Mouse (Mus musculus): ENCODE measurements around the gene Spns1. TPM values are rescaled to one million over a fixed set of nuclear protein-coding genes. Genes with fewer than 3 reads are reported as not detected.
"Not testable (repeated sequence)": the region's sequence is repeated elsewhere in the genome, so short reads cannot be mapped to it uniquely, and the experiment has no call there.

Spns1 gene
- polyA plus RNA-seq, 1 experiment from 2014 or later = 80.1 TPM

DNA sequence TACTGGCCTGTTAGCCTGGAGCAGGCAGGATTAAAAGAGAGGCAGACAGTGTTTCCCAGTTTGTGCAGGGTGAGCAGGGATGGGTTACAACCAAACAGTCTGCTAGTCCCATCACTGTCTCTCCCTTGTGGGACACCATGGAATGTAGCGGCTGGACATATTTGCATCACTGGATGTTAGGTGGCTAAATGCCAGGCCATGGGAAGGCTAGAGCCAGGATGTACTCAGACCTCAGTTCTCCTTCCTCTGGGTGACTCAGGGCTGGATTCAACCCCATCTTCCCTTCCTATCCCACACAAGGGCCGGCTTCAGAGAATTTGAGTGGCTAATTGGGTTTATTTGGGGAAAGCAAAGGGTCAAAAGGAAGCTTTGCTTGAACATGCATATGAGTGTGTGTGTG is 31.4 kb upstream of the Spns1 start:
- Histone ChIP-seq H3K27me3 (replicated peaks; ENCODE audit: control insufficient read depth, insufficient read depth, low read length) (no peaks in the 10 kb centered on the region; the same call in 1 of the 2 replicates), H3K4me3 (replicated peaks; ENCODE audit: low read length) (no peak overlapping the region), H3K4me2 (ENCODE audit: low read length) (no peak overlapping the region), H3K9me3 (ENCODE audit: control insufficient read depth, low read length) (no peaks in the 10 kb centered on the region), H3K4me1 (replicated peaks; ENCODE audit: control insufficient read depth, insufficient read depth, low read length) (no peaks in the 10 kb centered on the region), H3K9ac (replicated peaks; ENCODE audit: low read depth, low read length) (no peak overlapping the region), H3K27ac (ENCODE audit: low read length) (no peak overlapping the region), H3K36me3 (ENCODE audit: control insufficient read depth, insufficient read depth) (no peaks in the 10 kb centered on the region)
- ATAC-seq = no peak
- WGBS = 85% methylated on average over 2 of the region's 2 CpGs

- not testable (repeated sequence) for H3K27ac ChIP-seq (ENCODE audit: low read length); H3K36me3 ChIP-seq (ENCODE audit: control insufficient read depth, insufficient read depth); H3K27me3 ChIP-seq (replicated peaks; ENCODE audit: control insufficient read depth, insufficient read depth, low read length); ATAC-seq; H3K4me2 ChIP-seq (ENCODE audit: low read length); H3K9me3 ChIP-seq (ENCODE audit: control insufficient read depth, low read length); H3K4me1 ChIP-seq (replicated peaks; ENCODE audit: control insufficient read depth, insufficient read depth, low read length); H3K4me3 ChIP-seq (replicated peaks; ENCODE audit: low read length); H3K9ac ChIP-seq (replicated peaks; ENCODE audit: low read depth, low read length)
- 86% methylated on average over 7 of the region's 8 CpGs for WGBS
These were observed 25.3 kb upstream of the Spns1 start for GRCm38 (mm10) chr7:126402518-126402917.

- no peaks in the 10 kb centered on the region for H3K36me3 ChIP-seq (ENCODE audit: control insufficient read depth, insufficient read depth)
- peaks cover 10% of the 10 kb centered on the region for H3K4me1 ChIP-seq (replicated peaks; ENCODE audit: control insufficient read depth, insufficient read depth, low read length)
- H3K4me3 ChIP-seq (replicated peaks; ENCODE audit: low read length) = no peak overlapping the region
- H3K9me3 ChIP-seq (ENCODE audit: control insufficient read depth, low read length) = no peaks in the 10 kb centered on the region
- 10% methylated on average over 5 of the region's 5 CpGs for WGBS
- no peaks in the 10 kb centered on the region for H3K27me3 ChIP-seq (replicated peaks; ENCODE audit: control insufficient read depth, insufficient read depth, low read length)
- H3K27ac ChIP-seq (ENCODE audit: low read length) = no peak overlapping the region
- H3K9ac ChIP-seq (replicated peaks; ENCODE audit: low read depth, low read length) = no peak overlapping the region
- no peak for ATAC-seq
- no peak overlapping the region for H3K4me2 ChIP-seq (ENCODE audit: low read length)
These were observed 22.3 kb upstream of the Spns1 start for GRCm38 (mm10) chr7:126399548-126399947.

- no peaks in the 10 kb centered on the region for H3K9me3 ChIP-seq (ENCODE audit: control insufficient read depth, low read length)
- peaks cover 10% of the 10 kb centered on the region for H3K4me1 ChIP-seq (replicated peaks; ENCODE audit: control insufficient read depth, insufficient read depth, low read length)
- H3K27me3 ChIP-seq (replicated peaks; ENCODE audit: control insufficient read depth, insufficient read depth, low read length) = no peaks in the 10 kb centered on the region
- no peak overlapping the region for H3K9ac ChIP-seq (replicated peaks; ENCODE audit: low read depth, low read length)
- ATAC-seq = no peak
- H3K36me3 ChIP-seq (ENCODE audit: control insufficient read depth, insufficient read depth) = no peaks in the 10 kb centered on the region
- 97% methylated on average over 4 of the region's 4 CpGs for WGBS
- no peak overlapping the region for H3K4me3 ChIP-seq (replicated peaks; ENCODE audit: low read length)
- no peak overlapping the region for H3K4me2 ChIP-seq (ENCODE audit: low read length)
- no peak overlapping the region for H3K27ac ChIP-seq (ENCODE audit: low read length)
These were observed 20.6 kb upstream of the Spns1 start for GRCm38 (mm10) chr7:126397822-126398221.

- Histone ChIP-seq H3K9me3 (ENCODE audit: control insufficient read depth, low read length) (no peaks in the 10 kb centered on the region), H3K4me1 (replicated peaks; ENCODE audit: control insufficient read depth, insufficient read depth, low read length) (peaks cover 10% of the 10 kb centered on the region), H3K9ac (replicated peaks; ENCODE audit: low read depth, low read length) (peak overlapping the region; percentile 27; the same call in 1 of the 2 replicates), H3K27ac (ENCODE audit: low read length) (no peak overlapping the region; the same call in 1 of the 2 replicates), H3K27me3 (replicated peaks; ENCODE audit: control insufficient read depth, insufficient read depth, low read length) (no peaks in the 10 kb centered on the region), H3K4me3 (replicated peaks; ENCODE audit: low read length) (no peak overlapping the region), H3K36me3 (ENCODE audit: control insufficient read depth, insufficient read depth) (no peaks in the 10 kb centered on the region), H3K4me2 (ENCODE audit: low read length) (peak overlapping the region; percentile 42)
- no peak for ATAC-seq
- WGBS = 52% methylated on average over 6 of the region's 6 CpGs
These were observed 20.0 kb upstream of the Spns1 start for GRCm38 (mm10) chr7:126397221-126397620.

DNA sequence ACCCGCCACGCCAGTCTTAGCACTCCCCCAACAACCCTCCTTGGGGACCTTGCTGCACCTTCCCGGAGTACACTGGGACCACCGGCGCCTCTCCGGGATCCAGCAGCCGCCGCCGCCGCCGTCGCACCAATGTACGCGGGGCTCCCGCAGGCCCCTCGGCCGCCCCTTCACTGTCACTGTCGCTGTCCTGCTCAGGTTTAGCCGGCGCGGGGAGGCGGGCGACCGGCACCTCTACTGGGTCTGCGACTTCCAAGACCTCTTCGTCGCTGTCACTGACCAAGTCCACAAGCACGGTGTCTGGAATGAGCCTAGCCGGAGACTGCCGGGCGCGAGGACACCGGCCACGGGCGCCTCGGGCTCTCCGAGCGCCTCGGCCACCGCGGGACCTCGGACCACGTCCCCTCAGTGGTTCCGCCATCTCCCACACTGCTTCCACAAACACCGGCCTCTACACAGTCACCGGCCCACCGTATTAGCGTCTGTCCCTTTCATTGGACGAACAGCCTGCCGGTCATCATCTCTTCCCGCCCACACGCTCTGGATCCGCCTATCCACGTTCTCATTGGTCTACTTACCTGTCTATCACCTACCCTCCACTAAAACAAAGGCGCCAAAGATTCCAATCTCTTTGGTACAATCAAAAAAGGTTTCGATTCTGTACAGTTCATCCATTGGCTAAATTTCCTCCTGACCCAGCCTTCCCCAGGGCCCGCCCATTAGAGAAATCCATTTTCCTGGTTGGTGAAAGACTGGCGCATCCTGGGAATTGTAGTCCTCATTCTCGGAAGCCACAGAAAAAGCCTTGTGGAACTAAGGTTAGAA is 19.3 kb upstream of the Spns1 start, which contains the start of gene Nfatc2ip:
Gene Nfatc2ip, minus strand, starts transcription at position 440 of the 822 bp plus-strand sequence.
- under 1% methylated on average over 59 of the region's 59 CpGs for WGBS
- peak within 1 kb of the TSS; percentile 21 for H3K27ac ChIP-seq (ENCODE audit: low read length)

GRCm38 (mm10) chr7:126392086-126392884 is 15.0 kb upstream of the Spns1 start:
- not testable (repeated sequence) for H3K27me3 ChIP-seq (replicated peaks; ENCODE audit: control insufficient read depth, insufficient read depth, low read length); H3K4me3 ChIP-seq (replicated peaks; ENCODE audit: low read length); H3K9ac ChIP-seq (replicated peaks; ENCODE audit: low read depth, low read length); H3K4me1 ChIP-seq (replicated peaks; ENCODE audit: control insufficient read depth, insufficient read depth, low read length); H3K27ac ChIP-seq (ENCODE audit: low read length); ATAC-seq; H3K4me2 ChIP-seq (ENCODE audit: low read length); H3K9me3 ChIP-seq (ENCODE audit: control insufficient read depth, low read length); H3K36me3 ChIP-seq (ENCODE audit: control insufficient read depth, insufficient read depth)
- 92% methylated on average over 7 of the region's 7 CpGs for WGBS

More for the DNA sequence above, 19.3 kb upstream of the Spns1 start, which contains the start of gene Nfatc2ip:
- Histone ChIP-seq H3K9ac (replicated peaks; ENCODE audit: low read depth, low read length) (peak within 1 kb of the TSS; percentile 79), H3K4me3 (replicated peaks; ENCODE audit: low read length) (peak within 1 kb of the TSS; percentile 91), H3K9me3 (ENCODE audit: control insufficient read depth, low read length) (no peaks in the 10 kb centered on the region), H3K4me1 (replicated peaks; ENCODE audit: control insufficient read depth, insufficient read depth, low read length) (peaks cover 10% of the 10 kb centered on the region), H3K36me3 (ENCODE audit: control insufficient read depth, insufficient read depth) (no peaks in the 10 kb centered on the region), H3K4me2 (ENCODE audit: low read length) (peak within 1 kb of the TSS; percentile 68), H3K27me3 (replicated peaks; ENCODE audit: control insufficient read depth, insufficient read depth, low read length) (no peaks in the 10 kb centered on the region)
- peak; percentile 100 for ATAC-seq

DNA sequence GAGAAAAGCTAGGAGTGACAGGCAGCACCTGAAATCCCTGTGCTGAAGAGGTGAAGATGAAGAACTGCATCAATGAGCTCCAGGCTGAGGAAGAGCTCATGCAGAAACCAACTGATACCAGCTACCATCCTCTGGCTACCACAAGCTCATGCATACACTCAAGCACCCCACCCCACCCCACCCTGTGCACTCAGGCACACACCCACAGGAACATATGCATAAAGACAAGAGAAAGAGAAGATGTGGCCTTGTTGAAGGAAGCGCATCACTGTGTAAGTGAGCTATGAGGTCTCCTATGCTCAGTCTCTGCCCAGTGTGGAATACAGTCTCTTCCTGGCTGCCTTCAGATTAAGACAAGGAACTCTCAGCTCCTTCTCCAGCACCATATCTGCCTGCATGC is 10.9 kb upstream of the Spns1 start:
- H3K9me3 ChIP-seq (ENCODE audit: control insufficient read depth, low read length) = no peaks in the 10 kb centered on the region
- 100% methylated on average over 1 of the region's 1 CpGs for WGBS
- no peaks in the 10 kb centered on the region for H3K4me1 ChIP-seq (replicated peaks; ENCODE audit: control insufficient read depth, insufficient read depth, low read length)
- H3K4me2 ChIP-seq (ENCODE audit: low read length) = no peak overlapping the region
- H3K36me3 ChIP-seq (ENCODE audit: control insufficient read depth, insufficient read depth) = peaks cover 7% of the 10 kb centered on the region; the same call in 1 of the 2 replicates
- H3K9ac ChIP-seq (replicated peaks; ENCODE audit: low read depth, low read length) = no peak overlapping the region
- no peak overlapping the region for H3K27ac ChIP-seq (ENCODE audit: low read length)
- H3K27me3 ChIP-seq (replicated peaks; ENCODE audit: control insufficient read depth, insufficient read depth, low read length) = no peaks in the 10 kb centered on the region
- no peak overlapping the region for H3K4me3 ChIP-seq (replicated peaks; ENCODE audit: low read length)
- no peak for ATAC-seq

GRCm38 (mm10) chr7:126383565-126383964 is 6.3 kb upstream of the Spns1 start:
- no peak overlapping the region for H3K9ac ChIP-seq (replicated peaks; ENCODE audit: low read depth, low read length)
- H3K4me2 ChIP-seq (ENCODE audit: low read length) = no peak overlapping the region
- 92% methylated on average over 5 of the region's 5 CpGs for WGBS
- no peak for ATAC-seq
- no peaks in the 10 kb centered on the region for H3K9me3 ChIP-seq (ENCODE audit: control insufficient read depth, low read length)
- no peaks in the 10 kb centered on the region for H3K4me1 ChIP-seq (replicated peaks; ENCODE audit: control insufficient read depth, insufficient read depth, low read length)
- H3K27me3 ChIP-seq (replicated peaks; ENCODE audit: control insufficient read depth, insufficient read depth, low read length) = no peaks in the 10 kb centered on the region
- H3K4me3 ChIP-seq (replicated peaks; ENCODE audit: low read length) = no peak overlapping the region
- 0 out of 2 replicates have a peak, but pooled peaks cover 2% of the 10 kb centered on the region for H3K36me3 ChIP-seq (ENCODE audit: control insufficient read depth, insufficient read depth)
- no peak overlapping the region for H3K27ac ChIP-seq (ENCODE audit: low read length)

Data from forebrain, embryonic 16.5 days (tissue).